Mouse (Mus musculus): Measurements from ENCODE around the gene Cyp46a1.

The Cyp46a1 gene

DNA sequence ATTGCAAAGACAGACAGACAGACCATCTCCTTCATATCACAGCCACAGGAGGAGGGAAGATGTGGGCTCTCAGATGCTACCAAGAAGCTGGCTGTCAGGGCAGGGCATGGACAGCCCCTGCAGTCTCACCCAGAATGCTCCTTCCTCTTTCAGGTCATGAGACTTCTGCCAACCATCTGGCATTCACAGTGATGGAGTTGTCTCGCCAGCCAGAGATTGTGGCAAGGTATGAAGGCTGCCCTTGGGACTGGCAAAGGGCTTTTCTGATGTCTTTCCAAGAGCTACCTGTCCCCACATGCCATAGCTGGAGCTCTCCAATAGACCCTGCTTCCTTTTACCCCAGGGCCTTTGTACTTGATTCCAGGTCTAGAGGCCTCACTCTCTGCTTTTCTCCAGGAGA is 21.1 kb downstream of the Cyp46a1 start:
- DNase-seq (ENCODE audit: inconsistent age in 2 of 2, low spot score in 1 of 2), result no peak

- DNase-seq (ENCODE audit: inconsistent age in 2 of 2, low spot score in 1 of 2), result no peak
Observed at GRCm38 (mm10) chr12:108355986-108356385, 21.8 kb downstream of the Cyp46a1 start.

DNA sequence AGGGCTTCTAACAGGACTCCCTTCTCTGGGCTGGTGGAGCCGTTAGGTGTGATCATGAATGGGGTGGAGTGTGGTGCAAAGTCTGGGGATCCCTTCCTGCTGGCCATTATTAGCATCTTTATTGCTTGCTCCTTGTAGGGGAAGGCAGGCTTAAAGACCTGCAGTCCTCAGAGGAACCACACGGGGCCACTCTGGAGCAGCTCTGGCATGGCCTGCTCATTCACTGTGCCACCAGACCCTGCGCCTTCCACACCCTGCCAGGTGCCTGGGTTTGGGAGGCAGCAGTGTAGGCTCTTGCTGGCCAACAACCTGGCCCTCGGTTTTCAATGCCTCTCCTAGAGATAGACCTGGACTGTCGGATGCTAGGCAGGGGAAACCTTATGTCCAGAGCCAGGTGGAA is 29.6 kb downstream of the Cyp46a1 start:
- DNase-seq (ENCODE audit: inconsistent age in 2 of 2, low spot score in 1 of 2), result peak; percentile 83 to 95

DNA sequence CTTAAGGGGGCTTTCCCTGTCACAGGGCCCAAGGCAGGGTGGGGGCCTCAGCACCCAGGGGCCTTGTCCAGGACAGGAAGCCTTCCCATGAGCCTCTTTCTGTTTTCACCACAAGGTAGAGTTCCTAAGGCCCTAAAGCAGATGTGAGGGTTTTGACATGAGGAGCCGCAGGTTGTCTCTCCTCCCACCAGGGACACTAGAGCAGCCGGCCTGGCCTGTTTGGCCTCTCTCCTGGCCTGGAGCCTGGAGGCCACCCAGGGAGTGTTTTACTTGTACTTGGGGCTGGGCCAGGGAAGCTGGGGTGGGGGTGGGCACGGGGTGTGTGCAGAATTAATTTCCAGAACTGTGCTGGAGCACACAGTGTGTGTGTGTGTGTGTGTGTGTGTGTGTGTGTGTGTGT is 31.2 kb downstream of the Cyp46a1 start:
- DNase-seq (ENCODE audit: inconsistent age in 2 of 2, low spot score in 1 of 2), result peak; percentile 27 to 50

GRCm38 (mm10) chr12:108365868-108366267 is 31.7 kb downstream of the Cyp46a1 start:
- DNase-seq (ENCODE audit: inconsistent age in 2 of 2, low spot score in 1 of 2), result no peak

DNA sequence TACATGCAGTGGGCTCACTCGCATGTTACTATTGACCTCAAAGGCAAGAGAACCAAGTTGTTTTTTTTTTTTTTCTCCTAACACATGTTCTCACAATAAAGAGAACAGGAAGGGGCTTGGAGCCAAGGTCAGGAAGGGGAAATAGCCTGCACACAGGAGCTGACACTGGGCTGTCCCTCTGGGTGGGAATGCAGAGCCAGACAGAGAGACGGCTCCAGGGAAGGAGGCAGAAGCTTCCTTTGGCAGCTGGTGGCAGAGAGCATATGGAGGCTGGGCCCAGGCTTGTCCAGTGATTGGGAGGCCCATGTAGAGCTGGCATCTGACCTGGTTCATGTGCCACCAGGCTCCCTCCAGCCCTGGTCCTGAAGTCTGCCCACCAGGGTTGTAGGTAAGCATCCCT is 33.7 kb downstream of the Cyp46a1 start:
- peak in 1 of 2 experiments; percentile 31 for DNase-seq (ENCODE audit: inconsistent age in 2 of 2, low spot score in 1 of 2)

GRCm38 (mm10) chr12:108368921-108369320 is 34.7 kb downstream of the Cyp46a1 start:
- DNase-seq (ENCODE audit: inconsistent age in 2 of 2, low spot score in 1 of 2), result no peak

GRCm38 (mm10) chr12:108370596-108371428 is 36.6 kb downstream of the Cyp46a1 start, which contains the start of gene Eml1:
Eml1 (plus strand) TSS chr12:108370957.
- DNase-seq (ENCODE audit: inconsistent age in 2 of 2, low spot score in 1 of 2), result peak; percentile 43 to 69

- peak in 1 of 2 experiments; percentile 49 for DNase-seq (ENCODE audit: inconsistent age in 2 of 2, low spot score in 1 of 2)
Observed at GRCm38 (mm10) chr12:108371429-108371765, 37.2 kb downstream of the Cyp46a1 start.

DNA sequence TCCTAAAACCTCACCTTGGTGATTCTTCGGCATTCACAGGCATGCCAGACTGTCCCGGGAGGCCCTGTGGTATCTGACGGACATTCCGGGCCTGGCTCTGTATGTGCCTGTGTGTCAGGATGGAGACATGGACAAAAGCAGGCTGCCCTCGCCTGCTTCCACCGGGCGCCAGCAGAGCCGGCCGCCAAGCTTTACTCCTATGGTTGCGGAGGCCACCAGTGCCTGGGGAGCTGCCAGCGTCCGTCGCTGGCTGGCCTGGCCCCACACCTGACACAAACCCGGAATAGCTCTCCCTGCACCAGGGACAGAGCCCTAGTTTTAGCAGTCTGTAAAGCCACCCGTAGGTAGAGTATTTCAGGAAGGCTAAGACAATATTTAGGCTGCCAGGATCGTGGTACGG is 38.1 kb downstream of the Cyp46a1 start:
- no peak for DNase-seq (ENCODE audit: inconsistent age in 2 of 2, low spot score in 1 of 2)

- no peak for DNase-seq (ENCODE audit: inconsistent age in 2 of 2, low spot score in 1 of 2)
Observed at GRCm38 (mm10) chr12:108373611-108374010, 39.4 kb downstream of the Cyp46a1 start.

- no peak for DNase-seq (ENCODE audit: inconsistent age in 2 of 2, low spot score in 1 of 2)
Observed at GRCm38 (mm10) chr12:108374689-108375088, 40.5 kb downstream of the Cyp46a1 start.

DNA sequence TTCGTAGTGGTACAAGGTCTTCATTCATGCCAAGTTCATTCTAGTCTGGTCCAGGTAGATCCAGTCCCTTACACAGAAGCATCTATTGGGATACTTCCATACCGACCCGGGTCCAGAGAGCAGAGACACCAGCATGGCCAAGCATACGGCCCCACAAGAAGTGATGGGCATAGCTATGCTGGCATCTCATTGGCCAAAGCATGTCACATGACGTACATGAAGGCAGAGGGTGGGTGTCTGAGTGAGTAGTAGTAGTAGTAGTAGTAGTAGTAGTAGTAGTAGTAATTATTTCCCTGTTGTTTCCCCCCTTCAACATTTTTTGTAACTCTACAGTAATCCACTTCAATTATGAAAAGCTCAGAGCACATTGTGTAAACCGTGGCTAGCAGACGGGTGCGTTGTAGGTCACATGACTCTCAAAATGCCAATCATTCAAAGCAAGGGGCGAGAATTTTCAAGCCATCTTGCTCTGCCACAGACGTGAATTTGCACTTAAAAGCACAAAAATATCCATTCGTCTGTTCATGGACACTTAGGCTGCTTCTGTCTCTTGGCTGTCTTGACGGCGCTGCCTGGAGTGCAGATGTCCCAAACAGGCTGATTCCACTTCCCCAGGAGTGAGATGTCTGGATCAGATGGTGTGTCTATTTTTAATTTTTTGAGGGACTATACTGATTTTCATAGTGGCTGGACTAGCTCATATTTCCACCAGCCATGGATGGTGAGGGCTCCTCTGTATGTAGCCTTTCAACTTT is 44.4 kb downstream of the Cyp46a1 start:
- no peak for DNase-seq (ENCODE audit: inconsistent age in 2 of 2, low spot score in 1 of 2)

- peak in 1 of 2 experiments; percentile 63 for DNase-seq (ENCODE audit: inconsistent age in 2 of 2, low spot score in 1 of 2)
Observed at GRCm38 (mm10) chr12:108386476-108387232, 52.5 kb downstream of the Cyp46a1 start.

- no peak for DNase-seq (ENCODE audit: inconsistent age in 2 of 2, low spot score in 1 of 2)
Observed at GRCm38 (mm10) chr12:108389718-108390117, 55.5 kb downstream of the Cyp46a1 start.

- DNase-seq (ENCODE audit: inconsistent age in 2 of 2, low spot score in 1 of 2), result peak; percentile 72 to 82
Observed at GRCm38 (mm10) chr12:108392254-108393044, 58.3 kb downstream of the Cyp46a1 start.

GRCm38 (mm10) chr12:108393082-108393481 is 58.9 kb downstream of the Cyp46a1 start:
- DNase-seq (ENCODE audit: inconsistent age in 2 of 2, low spot score in 1 of 2), result peak in 1 of 2 experiments; percentile 69

DNA sequence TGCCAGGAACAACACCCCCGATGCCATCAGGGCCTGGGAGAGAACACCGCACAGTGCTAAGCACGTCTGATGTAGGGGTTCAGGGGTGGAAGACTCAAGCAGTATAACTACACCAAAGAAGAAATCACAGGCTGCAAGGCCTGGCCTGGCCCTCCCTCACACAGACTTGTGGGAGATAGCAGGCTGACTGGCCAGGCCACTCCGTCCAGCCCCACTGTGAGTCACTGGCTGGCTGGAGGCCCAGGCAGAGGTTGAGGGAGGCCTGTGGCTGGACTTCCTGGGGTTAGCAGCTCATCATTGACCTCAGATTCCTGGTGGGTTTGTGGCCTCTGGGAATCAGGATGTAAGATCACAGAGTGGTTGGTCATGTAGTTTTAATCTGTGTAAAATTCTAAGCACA is 59.5 kb downstream of the Cyp46a1 start:
- peak; percentile 97 for DNase-seq (ENCODE audit: inconsistent age in 2 of 2, low spot score in 1 of 2)

- peak in 1 of 2 experiments; percentile 33 for DNase-seq (ENCODE audit: inconsistent age in 2 of 2, low spot score in 1 of 2)
Observed at GRCm38 (mm10) chr12:108394534-108395284, 60.5 kb downstream of the Cyp46a1 start.

DNA sequence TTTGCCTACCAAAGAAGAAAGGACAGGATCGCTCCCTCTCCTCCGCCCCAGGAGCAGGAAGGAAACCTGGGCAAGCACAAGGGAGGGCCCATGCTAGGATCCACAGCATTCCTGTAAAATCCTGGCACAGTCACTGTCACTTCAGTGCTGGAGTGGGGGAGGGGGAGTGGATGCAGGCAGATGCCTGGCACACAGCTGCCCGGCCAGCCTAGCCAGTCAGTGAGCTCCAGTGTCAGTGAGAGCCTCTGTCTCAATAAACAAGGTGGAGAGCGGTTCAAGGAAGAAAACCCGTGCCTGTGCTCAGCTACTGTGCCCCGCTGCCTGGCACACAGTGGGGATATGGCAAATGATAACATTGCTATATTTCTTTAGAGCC is 61.1 kb downstream of the Cyp46a1 start:
- no peak for DNase-seq (ENCODE audit: inconsistent age in 2 of 2, low spot score in 1 of 2)
